Mouse (Mus musculus) forebrain, embryonic 14.5 days (tissue): ENCODE results near the gene Mrpl19. TPM values are rescaled to one million over a fixed set of nuclear protein-coding genes. Genes with fewer than 3 reads are reported as not detected.

Experiments used
- ATAC-seq: fragments of 200-750 bp; cut with Nextera tagmentation; 2 replicates; pipeline ENCODE4 v1.8.0; 2017; ENCODE audit warnings: mild to moderate bottlenecking, moderate library complexity
- DNase-seq: peaks from one replicate; pipeline ENCODE4 v3.0.0-alpha.2; 2015; ENCODE audit warnings: low spot score
- H3K27ac ChIP-seq: fragments of 300-500 bp; sonication (generic); 2 replicates; pipeline ENCODE4 v1.5.1; 2014; ENCODE audit warnings: low read depth, mild to moderate bottlenecking, control low read depth, low read length, moderate library complexity
- H3K27me3 ChIP-seq: fragments of 300-500 bp; sonication (generic); replicated peaks from 2 replicates; pipeline ENCODE4 v1.6.1; 2014; ENCODE audit warnings: low read length, control low read depth, mixed read lengths; ENCODE audit not compliant: control insufficient read depth, insufficient read depth
- H3K36me3 ChIP-seq: fragments of 300-500 bp; sonication (generic); 2 replicates; pipeline ENCODE4 v1.6.1; 2014; ENCODE audit warnings: low read length, control low read depth; ENCODE audit not compliant: control insufficient read depth, insufficient read depth
- H3K4me1 ChIP-seq: fragments of 300-500 bp; sonication (generic); 2 replicates; pipeline ENCODE4 v1.6.1; 2014; ENCODE audit warnings: antibody characterized with exemption, low read length, control low read depth; ENCODE audit not compliant: control insufficient read depth, insufficient read depth
- H3K4me2 ChIP-seq: fragments of 300-500 bp; sonication (generic); 2 replicates; pipeline ENCODE4 v1.6.1; 2014; ENCODE audit warnings: mild to moderate bottlenecking, control low read depth, low read length
- H3K4me3 ChIP-seq: fragments of 300-500 bp; sonication (generic); 2 replicates; pipeline ENCODE4 v1.5.1; 2014; ENCODE audit warnings: low read depth, low read length, control low read depth
- H3K9ac ChIP-seq: fragments of 300-500 bp; sonication (generic); 2 replicates; pipeline ENCODE4 v1.6.1; 2014; ENCODE audit warnings: mild to moderate bottlenecking, low read length, control low read depth, moderate library complexity
- H3K9me3 ChIP-seq: fragments of 300-500 bp; sonication (generic); replicated peaks from 2 replicates; pipeline ENCODE4 v1.6.1; 2016; ENCODE audit warnings: low read length, control low read depth, mixed read lengths; ENCODE audit not compliant: control insufficient read depth
- WGBS: fragments of 180-500 bp; shearing (Covaris S2); extraction: QIAGEN DNeasy Blood & Tissue Kit; methylation state at CpG from one replicate; pipeline ENCODE4 v1.1.7; 2014; 5-methylcytosine and 5-hydroxymethylcytosine counted together
- polyA plus RNA-seq: library from polyadenylated mRNA; unstranded; fragments of >200 nt; fragmentation: Nextera tagmentation; extraction: Ambion mirVana; gene quantifications from 2 replicates; pipeline ENCODE4 v1.2.1, GENCODE M21; 2014

Gene Mrpl19
- polyA plus RNA-seq = 32.9 and 33.5 TPM in 2 replicates

DNA sequence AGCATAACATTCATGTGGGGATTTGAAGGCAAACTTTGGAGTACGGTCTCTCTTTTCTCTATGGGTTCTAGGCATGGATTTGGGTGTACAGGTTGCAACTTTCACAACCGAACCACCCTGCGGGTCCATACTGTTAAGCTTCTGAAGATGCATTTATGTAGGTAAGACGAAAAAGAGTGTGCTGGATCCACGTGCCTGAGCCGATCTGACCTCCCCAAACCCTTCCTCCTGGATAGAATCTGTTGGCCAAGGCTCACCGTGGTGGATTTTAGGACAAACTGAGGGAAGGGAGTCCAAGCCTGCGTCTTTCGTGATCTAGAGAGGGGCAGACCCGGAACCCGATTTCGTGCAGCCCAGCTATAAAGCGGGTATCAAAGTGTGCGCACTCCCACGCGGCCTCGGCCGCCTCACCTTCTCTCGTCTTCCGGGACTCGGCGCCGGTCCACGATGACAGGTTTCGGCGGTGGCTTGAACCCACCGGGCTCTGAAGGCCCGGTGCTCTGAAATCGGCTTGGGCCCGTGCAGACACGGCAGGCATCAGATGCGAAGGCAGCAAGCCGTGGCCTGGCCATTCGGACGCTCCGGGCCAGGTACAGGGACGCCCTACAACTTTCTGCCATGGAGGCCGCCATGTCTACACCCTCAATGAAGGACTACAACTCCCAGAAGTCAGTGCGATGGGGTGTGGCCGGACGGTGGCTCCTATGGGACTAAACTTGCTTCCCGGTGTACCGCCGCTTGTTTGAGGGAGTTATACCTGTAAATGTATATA is at the start of gene Mrpl19:
Gene Mrpl19, minus strand, starts transcription at position 663 of the 772 bp plus-strand sequence.
- H3K4me2 ChIP-seq = peak within 1 kb of the TSS; percentile 76
- peaks cover 33% of the 10 kb centered on the region for H3K36me3 ChIP-seq
- H3K9ac ChIP-seq = peak within 1 kb of the TSS; percentile 75
- H3K4me3 ChIP-seq = peak within 1 kb of the TSS; percentile 86
- H3K9me3 ChIP-seq = no peaks in the 10 kb centered on the region
- peaks cover 5% of the 10 kb centered on the region for H3K4me1 ChIP-seq
- no peak within 1 kb of the TSS for H3K27ac ChIP-seq
- no peaks in the 10 kb centered on the region for H3K27me3 ChIP-seq
- ATAC-seq (peak; percentile 99), DNase-seq (peak; percentile 96)
- WGBS = under 1% methylated on average over 44 of the region's 44 CpGs

DNA sequence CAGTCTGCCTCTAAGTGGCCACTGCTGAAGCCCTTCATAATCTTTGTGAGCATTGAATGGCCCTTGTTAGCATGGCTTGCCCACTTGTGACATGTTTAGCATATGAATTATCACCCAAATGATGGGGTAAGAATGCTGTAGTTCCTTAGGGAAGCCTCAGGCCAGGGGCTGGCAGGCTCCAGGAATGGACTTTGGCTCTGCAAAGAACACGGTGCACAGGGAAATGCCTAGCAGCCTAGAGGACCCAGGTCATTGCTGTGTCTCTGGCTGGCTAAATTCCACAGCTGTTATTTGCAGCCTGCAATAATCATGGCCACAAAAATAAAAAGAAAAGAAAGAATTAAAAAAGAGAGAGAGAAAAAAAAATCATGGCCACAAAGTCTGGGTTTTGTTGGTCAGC is 46.6 kb upstream of the Mrpl19 start:
- DNase-seq (no peak), ATAC-seq (no peak)
- 66% methylated on average over 1 of the region's 1 CpGs for WGBS
- Histone ChIP-seq H3K4me3 (no peak overlapping the region), H3K27ac (no peak overlapping the region), H3K36me3 (no peaks in the 10 kb centered on the region), H3K9ac (no peak overlapping the region), H3K27me3 (no peaks in the 10 kb centered on the region), H3K4me1 (no peaks in the 10 kb centered on the region), H3K9me3 (no peaks in the 10 kb centered on the region), H3K4me2 (no peak overlapping the region)

- DNase-seq = peak; percentile 25
- Histone ChIP-seq H3K4me3 (no peak overlapping the region), H3K4me2 (peak overlapping the region; percentile 12; the same call in 1 of the 2 replicates), H3K4me1 (peaks cover 8% of the 10 kb centered on the region; the same call in 1 of the 2 replicates), H3K9me3 (no peaks in the 10 kb centered on the region), H3K9ac (no peak overlapping the region), H3K27me3 (no peaks in the 10 kb centered on the region), H3K27ac (no peak overlapping the region), H3K36me3 (no peaks in the 10 kb centered on the region)
- ATAC-seq = peak; percentile 49; the same call in 1 of the 2 replicates
- WGBS = 13% methylated on average over 20 of the region's 20 CpGs
Measured at GRCm38 (mm10) chr6:81990049-81990810, 24.5 kb upstream of the Mrpl19 start.

- Histone ChIP-seq H3K4me1 (peaks cover 8% of the 10 kb centered on the region; the same call in 1 of the 2 replicates), H3K36me3 (no peaks in the 10 kb centered on the region), H3K9ac (no peak overlapping the region), H3K9me3 (no peaks in the 10 kb centered on the region), H3K27me3 (no peaks in the 10 kb centered on the region), H3K4me2 (no peak overlapping the region), H3K27ac (no peak overlapping the region), H3K4me3 (no peak overlapping the region)
- DNase-seq (no peak), ATAC-seq (no peak)
- 91% methylated on average over 5 of the region's 5 CpGs for WGBS
Measured at GRCm38 (mm10) chr6:81988341-81988740, 22.6 kb upstream of the Mrpl19 start.

DNA sequence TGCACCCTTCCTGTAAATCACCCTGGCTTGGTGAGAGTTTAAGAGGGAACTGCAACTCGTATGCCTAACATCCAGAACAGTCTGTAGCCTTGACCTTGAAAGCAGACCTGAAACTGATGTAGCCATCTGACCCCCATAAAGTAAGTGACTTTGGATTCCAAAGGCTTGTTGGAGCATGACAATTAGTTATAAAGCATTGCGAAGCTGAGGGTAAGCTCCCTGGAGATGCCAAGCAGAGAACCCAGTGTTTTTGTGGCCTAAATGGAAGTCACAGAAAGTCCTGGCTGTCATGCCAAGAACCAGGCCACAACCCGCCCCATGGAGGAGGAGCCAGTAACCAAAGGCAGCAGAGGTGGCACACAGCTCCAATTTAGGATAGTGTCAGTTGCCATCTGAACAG is 21.8 kb upstream of the Mrpl19 start:
- Histone ChIP-seq H3K4me1 (peaks cover 8% of the 10 kb centered on the region; the same call in 1 of the 2 replicates), H3K9ac (no peak overlapping the region), H3K4me2 (no peak overlapping the region), H3K36me3 (no peaks in the 10 kb centered on the region), H3K27ac (no peak overlapping the region), H3K4me3 (no peak overlapping the region), H3K27me3 (no peaks in the 10 kb centered on the region), H3K9me3 (no peaks in the 10 kb centered on the region)
- no peak for DNase-seq
- ATAC-seq = no peak
- WGBS = 68% methylated on average over 3 of the region's 3 CpGs

DNA sequence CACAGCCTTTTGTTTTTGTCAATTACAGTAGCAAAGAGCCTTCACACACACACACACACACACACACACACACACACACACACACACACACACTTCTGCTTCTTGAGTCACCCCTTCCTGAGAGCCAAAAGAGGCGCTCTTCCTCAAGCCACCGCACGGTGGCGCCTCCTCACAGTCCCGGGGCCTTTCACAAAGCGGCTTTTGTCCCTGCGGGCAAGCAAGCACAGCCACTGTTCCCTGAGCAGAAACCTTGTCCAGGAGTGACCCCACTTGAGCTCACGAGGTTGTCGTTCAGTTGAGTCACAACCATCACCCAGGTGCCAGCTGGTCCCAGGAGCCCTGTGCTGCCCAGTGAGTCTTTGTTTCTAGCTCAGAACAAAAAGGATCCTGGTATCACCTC is 21.3 kb upstream of the Mrpl19 start:
- peaks cover 8% of the 10 kb centered on the region; the same call in 1 of the 2 replicates for H3K4me1 ChIP-seq
- H3K9me3 ChIP-seq = no peaks in the 10 kb centered on the region
- H3K4me3 ChIP-seq = no peak overlapping the region
- H3K4me2 ChIP-seq = no peak overlapping the region
- 1% methylated on average over 9 of the region's 9 CpGs for WGBS
- H3K36me3 ChIP-seq = no peaks in the 10 kb centered on the region
- no peak overlapping the region for H3K27ac ChIP-seq
- ATAC-seq (peak; percentile 67), DNase-seq (peak; percentile 85)
- H3K27me3 ChIP-seq = no peaks in the 10 kb centered on the region
- H3K9ac ChIP-seq = no peak overlapping the region

- DNase-seq (no peak), ATAC-seq (peak; percentile 16; the same call in 1 of the 2 replicates)
- no peak overlapping the region for H3K27ac ChIP-seq
- WGBS = 50% methylated on average over 5 of the region's 5 CpGs
- no peaks in the 10 kb centered on the region for H3K36me3 ChIP-seq
- no peak overlapping the region for H3K4me2 ChIP-seq
- H3K9ac ChIP-seq = no peak overlapping the region
- H3K4me1 ChIP-seq = peaks cover 8% of the 10 kb centered on the region; the same call in 1 of the 2 replicates
- no peaks in the 10 kb centered on the region for H3K9me3 ChIP-seq
- no peaks in the 10 kb centered on the region for H3K27me3 ChIP-seq
- no peak overlapping the region for H3K4me3 ChIP-seq
Measured at GRCm38 (mm10) chr6:81986599-81986998, 20.8 kb upstream of the Mrpl19 start.

DNA sequence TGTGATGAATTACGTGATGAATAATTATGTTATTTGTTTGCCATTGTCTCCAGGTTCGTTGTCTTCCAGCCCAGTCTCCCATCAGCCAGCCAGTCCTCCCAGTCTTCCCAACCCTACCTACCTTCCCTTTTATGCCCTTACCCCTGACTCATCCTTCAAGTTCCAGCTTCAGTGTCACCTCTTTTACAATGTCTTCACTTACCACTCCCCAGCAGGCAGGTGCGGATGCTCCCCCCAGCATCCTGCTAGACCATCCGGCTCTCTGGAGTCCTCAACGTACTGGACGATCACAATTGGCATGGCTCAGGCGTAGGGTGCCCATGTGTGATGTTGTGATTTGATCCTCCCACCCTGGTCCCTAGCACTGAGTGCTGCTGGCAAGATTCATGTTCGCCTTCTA is 20.4 kb upstream of the Mrpl19 start:
- no peaks in the 10 kb centered on the region for H3K36me3 ChIP-seq
- H3K4me3 ChIP-seq = no peak overlapping the region
- no peak overlapping the region for H3K27ac ChIP-seq
- no peak overlapping the region for H3K4me2 ChIP-seq
- no peaks in the 10 kb centered on the region for H3K9me3 ChIP-seq
- DNase-seq (no peak), ATAC-seq (no peak)
- peaks cover 8% of the 10 kb centered on the region; the same call in 1 of the 2 replicates for H3K4me1 ChIP-seq
- no peaks in the 10 kb centered on the region for H3K27me3 ChIP-seq
- WGBS = 93% methylated on average over 8 of the region's 8 CpGs
- H3K9ac ChIP-seq = no peak overlapping the region
